Mouse (Mus musculus) frontal cortex, postnatal 14 days (tissue): ENCODE measurements at regions not wholly inside any gene's neighbourhood (a gene's known extent, or its start where the extent isn't known, plus 50 kb on each side); places are given as distances from the start of the nearest gene placed in this dataset.
A peak's percentile ranks its signal among the peaks of the same experiment; 100 is the strongest.

Experiments used
- DNase-seq, 2 experiments: peaks; one replicate each; pipeline ENCODE4 v3.0.0; 2022; ENCODE audit warnings: low spot score in 2 of 2

DNA sequence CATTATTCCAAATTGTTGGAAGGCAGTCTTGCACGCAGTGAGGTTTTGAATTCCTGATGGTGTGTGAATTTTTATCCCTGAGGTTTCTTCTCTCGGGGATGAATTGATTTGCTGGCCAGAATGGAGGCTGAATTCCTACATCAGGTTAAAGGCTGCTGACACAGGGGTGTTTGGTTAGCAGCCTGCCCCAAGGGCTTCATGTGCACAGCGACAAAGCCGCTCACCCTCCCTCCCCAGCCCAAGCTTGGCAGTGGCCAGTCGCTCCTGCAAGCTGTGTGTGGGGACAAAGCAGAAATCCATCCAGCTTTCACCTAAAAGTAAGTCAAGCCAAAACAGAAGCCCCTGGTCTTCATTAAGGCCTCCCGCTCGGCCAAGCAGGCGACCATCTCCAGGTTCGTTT, 151.4 kb upstream of the Eomes start:
- no peak for DNase-seq

GRCm38 (mm10) chr9:118327904-118328303, 150.1 kb upstream of the Eomes start:
- no peak for DNase-seq

DNA sequence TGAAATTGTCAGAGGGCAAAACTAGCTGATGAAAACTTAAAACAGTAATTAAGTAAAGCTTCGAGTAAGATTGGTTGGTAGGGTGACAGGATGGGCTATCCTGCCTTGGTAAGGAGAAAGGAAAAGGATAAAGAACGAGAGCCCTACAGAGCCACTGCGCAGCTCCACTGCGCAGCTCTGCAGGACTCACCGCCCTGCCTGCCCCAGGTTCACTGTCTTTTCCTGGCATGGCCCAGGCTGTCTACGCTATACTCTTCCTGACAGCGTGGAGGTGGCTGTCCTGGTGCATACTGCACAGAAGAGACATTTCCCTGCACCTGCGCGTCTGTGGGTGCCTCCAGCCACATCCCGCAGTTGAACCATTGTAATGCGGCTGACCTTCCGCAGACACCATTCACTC, 136.6 kb upstream of the Eomes start:
- no peak for DNase-seq

GRCm38 (mm10) chr9:118354911-118355310, 123.1 kb upstream of the Eomes start:
- DNase-seq = no peak

- DNase-seq = no peak
Observed at GRCm38 (mm10) chr9:118357406-118357805, 120.6 kb upstream of the Eomes start.

- DNase-seq = no peak
Observed at GRCm38 (mm10) chr9:118363929-118364328, 114.1 kb upstream of the Eomes start.

DNA sequence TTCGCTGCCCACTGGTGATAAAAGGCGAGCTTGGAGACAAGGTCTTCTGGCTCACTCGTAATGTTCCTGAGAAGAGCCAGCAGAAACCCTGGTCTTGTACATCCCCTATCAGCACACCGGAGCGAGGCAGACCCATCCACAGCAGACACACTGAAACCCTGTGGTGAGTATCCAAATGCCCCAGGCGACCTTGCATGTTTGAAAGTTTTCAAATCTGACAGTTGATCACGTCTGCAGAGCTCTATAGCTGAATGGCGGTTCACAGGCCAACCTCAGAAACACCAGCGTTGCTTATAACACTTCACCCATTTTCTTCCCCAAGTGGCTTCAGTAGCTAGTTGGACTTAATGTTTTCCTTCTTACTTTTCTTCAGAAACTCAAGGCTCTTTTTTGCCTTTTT, 112.6 kb upstream of the Eomes start:
- no peak for DNase-seq

GRCm38 (mm10) chr9:118367314-118367713, 110.7 kb upstream of the Eomes start:
- DNase-seq = no peak

DNA sequence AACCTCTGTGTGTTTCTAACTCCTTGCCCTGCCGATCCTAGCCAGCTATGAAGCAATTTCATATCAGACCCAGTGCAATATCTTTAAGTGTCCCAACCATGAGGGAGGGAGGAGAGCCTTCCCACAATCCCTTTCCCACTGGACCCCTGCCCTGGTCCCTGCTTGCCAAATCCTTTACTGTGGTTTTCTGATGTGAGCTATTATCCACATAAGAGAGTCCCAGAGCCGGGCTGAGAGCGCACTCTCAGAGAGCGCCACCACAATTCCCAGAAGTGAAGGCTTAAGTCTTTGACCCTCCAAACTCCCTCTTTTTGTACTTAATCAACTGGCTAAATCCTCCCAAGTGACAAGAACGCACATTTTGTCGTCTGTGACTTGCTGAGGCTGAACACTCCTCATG, 107.4 kb upstream of the Eomes start:
- DNase-seq = no peak

- no peak for DNase-seq
Observed at GRCm38 (mm10) chr9:118374680-118375079, 103.3 kb upstream of the Eomes start.

GRCm38 (mm10) chr9:118379055-118379454, 99.0 kb upstream of the Eomes start:
- peak in 1 of 2 experiments; percentile 6 for DNase-seq

DNA sequence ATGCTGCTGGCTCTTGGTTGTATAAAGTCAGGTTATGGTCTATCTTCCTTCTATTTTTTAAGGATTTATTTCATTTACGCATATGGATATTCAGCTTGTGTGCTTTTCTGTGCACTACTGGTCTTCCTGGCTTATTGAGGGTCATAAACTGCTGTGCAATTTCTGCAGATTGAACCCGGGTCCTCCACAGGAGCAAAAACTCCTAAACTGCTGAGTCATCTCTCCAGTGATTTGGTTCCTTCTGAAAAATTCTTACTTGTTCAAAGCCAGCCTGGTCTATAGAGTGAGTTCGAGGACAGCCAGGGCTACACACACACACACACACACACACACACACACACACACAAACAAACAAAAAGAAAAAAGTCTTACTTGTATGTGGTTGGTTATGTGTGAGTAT, 95.5 kb upstream of the Eomes start:
- no peak for DNase-seq

DNA sequence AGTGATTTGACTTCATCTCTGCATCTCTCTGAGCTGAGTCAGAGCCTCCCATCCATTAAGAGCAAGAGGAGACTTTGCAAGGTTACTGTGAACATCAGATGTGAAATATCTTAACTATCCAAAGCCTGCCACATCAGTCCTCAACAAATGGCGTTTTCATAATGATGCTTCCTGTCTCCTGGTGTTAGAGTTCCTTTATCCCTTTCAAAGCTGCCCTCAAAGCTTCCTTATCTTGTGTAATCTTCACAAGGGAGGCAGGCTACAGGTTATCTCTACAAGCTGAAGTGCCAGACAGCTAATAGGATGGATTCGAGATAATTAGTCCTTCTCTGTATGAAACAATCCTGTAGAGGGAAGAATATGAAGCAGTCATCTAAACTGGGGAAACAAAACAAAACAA, 93.4 kb upstream of the Eomes start:
- no peak for DNase-seq

- DNase-seq = no peak
Observed at GRCm38 (mm10) chr9:118387631-118388030, 90.4 kb upstream of the Eomes start.

DNA sequence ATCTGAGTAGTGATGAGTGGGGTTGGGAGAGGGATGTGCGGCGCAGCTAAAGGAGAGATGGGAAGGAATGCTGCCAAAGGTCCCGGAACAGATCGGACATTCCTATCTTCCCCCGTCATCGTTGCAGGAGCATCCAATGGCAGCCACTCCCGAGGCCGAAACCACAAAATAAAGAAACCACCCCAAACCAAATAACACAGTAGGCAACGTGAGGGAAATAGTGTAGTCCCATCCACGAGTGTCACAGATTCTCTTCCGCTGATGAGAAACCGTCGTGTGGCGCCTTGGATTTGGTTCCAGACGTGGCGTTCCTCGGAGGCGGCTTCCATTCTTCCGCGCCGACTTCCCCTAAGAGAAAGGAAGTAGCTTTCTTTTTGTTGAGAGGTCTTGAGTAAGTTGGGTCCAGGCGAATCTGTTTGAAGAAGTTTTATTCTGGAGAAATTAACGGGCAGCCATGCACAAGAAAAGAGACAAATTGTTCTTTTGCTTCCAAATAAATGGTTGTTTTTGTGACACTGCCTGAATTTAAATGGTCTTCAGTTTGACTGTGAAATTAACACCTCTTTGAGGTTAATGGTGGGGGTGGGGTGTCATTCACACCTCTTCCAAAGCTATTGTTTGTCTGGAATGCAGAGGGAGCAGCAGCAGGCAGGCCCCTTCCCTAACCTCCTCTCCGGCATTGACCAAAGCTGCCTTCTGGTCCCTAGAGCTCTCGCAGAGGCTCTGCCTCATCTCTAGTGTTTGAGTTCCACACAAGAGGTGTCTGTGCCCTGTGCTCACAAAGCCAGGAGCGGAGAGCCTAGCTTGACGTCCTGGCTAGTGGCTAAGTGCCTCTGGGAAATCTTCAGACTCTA, 88.3 kb upstream of the Eomes start:
- DNase-seq = no peak

GRCm38 (mm10) chr9:118390679-118391078, 87.3 kb upstream of the Eomes start:
- no peak for DNase-seq

DNA sequence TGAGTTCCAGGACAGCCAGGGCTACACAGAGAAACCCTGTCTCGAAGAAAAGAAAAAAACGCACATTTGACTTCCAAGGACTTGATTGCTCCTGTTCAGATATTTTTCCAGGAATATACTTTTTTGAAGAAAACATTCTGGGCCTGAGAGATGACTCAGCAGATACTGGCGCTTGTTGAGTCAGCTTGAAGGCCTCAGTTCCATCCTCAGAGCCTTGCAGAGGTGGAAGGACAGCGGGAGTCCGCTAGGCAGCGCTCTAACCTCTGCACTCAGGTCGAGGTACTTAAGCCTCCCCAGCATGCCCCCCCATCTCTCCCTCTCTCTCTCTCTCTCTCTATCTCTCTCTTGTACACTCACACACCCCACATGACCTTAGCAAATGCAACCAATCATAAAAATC, 86.3 kb upstream of the Eomes start:
- DNase-seq = no peak

- DNase-seq = no peak
Observed at GRCm38 (mm10) chr9:118392796-118393195, 85.2 kb upstream of the Eomes start.

GRCm38 (mm10) chr9:118393567-118393966, 84.4 kb upstream of the Eomes start:
- no peak for DNase-seq

DNA sequence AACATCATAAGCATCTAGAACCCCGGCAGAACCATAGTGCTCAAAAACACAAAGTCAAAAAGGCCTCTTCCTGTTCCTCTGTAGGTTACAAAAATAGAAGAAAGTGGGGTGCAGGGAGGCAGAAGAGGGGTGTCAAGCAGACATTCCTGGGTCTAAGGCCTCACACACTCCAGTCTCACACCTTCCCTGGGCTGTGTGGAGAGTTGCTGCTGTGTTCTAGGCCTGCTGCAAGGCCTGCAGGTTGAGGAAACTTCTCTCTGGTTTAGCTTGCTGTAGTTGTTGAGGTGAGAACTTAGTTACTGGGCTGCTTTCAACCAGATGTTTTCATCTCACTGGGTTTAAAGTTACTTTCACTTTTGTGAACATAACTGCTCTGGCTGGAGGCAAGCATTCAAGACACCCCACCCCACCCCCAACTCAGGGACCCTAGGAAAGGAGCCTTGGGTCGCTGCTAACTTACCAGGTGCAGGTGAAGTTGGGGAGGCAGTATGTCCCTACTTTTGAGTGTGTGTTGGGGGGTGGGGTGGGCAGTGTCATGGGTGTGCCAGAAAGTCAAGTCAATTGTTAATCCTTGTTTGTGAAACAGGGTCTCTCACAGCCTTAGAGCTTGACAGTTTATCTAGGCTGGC, 81.5 kb upstream of the Eomes start:
- no peak for DNase-seq

DNA sequence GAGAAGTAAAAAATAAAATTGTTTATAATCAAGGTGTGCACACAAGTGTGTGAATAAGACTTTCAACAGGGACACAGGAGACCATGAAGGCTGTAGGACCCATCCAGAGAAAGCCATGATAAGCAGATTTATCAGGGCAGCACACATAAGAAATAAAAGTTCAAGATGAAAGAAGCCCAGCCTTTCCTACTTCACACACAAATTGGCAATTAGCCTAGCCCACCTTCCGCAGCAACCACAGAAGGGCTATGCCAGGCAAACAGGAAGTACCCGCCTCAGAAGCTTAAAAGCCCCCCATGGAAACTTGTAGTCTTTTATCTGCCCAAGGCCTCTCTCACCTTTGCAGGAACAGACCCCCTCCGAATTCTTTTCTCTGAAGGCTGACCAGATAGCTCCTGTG, 77.5 kb upstream of the Eomes start:
- no peak for DNase-seq

GRCm38 (mm10) chr9:118401170-118401569, 76.8 kb upstream of the Eomes start:
- DNase-seq = no peak

- no peak for DNase-seq
Observed at GRCm38 (mm10) chr9:118404867-118405266, 73.1 kb upstream of the Eomes start.
